Mouse (Mus musculus) embryonic fibroblast, embryonic 13.5 days (primary cell): ENCODE results near the gene Ppp1r9a. TPM values are rescaled to one million over a fixed set of nuclear protein-coding genes. Genes with fewer than 3 reads are reported as not detected.

Experiments used
- H3K27ac ChIP-seq: 2 replicates; pipeline ENCODE4 v1.5.1; 2012; ENCODE audit warnings: low read length, control low read depth, inconsistent platforms; ENCODE audit not compliant: insufficient read depth
- H3K4me1 ChIP-seq: 2 replicates; pipeline ENCODE4 v1.6.1; 2011; ENCODE audit warnings: low read length; ENCODE audit not compliant: control insufficient read depth, insufficient read depth
- H3K4me3 ChIP-seq: 2 replicates; pipeline ENCODE4 v1.5.1; 2011; ENCODE audit warnings: mild to moderate bottlenecking, control low read depth, low read length; ENCODE audit not compliant: insufficient read depth
- CTCF ChIP-seq: IDR thresholded peaks from 2 replicates; pipeline ENCODE4 v1.5.1; 2011; ENCODE audit warnings: mild to moderate bottlenecking, control low read depth, low read length, moderate library complexity, borderline replicate concordance; ENCODE audit not compliant: insufficient read depth
- polyA plus RNA-seq: library from polyadenylated mRNA; stranded (reverse); fragments of >200 nt; gene quantifications from 2 replicates; pipeline ENCODE4 v1.2.4, GENCODE M21; 2011; ENCODE audit warnings: low read depth; ENCODE audit not compliant: missing spikeins, insufficient read length

The Ppp1r9a gene
- polyA plus RNA-seq, 1 experiment: 4.0 TPM

- Histone ChIP-seq H3K4me1 (no peaks in the 10 kb centered on the region), H3K4me3 (no peak overlapping the region), H3K27ac (no peak overlapping the region)
- no peak for TF ChIP-seq CTCF
Observed at GRCm38 (mm10) chr6:5207817-5208216, 305.1 kb downstream of the Ppp1r9a start.

Other genes starting within 250 kb of the Ppp1r9a start
- 65.1 and 73.8 TPM in 2 replicates for gene Sgce, start 155.7 kb upstream of the Ppp1r9a start, polyA plus RNA-seq
- gene Peg10, start 155.6 kb upstream of the Ppp1r9a start, polyA plus RNA-seq: 19.2 and 22.9 TPM in 2 replicates